Mouse (Mus musculus) spleen, embryonic (tissue): Measurements from ENCODE around the gene Tmem240.
"Not testable (repeated sequence)": the region's sequence is repeated elsewhere in the genome, so short reads cannot be mapped to it uniquely, and the experiment has no call there.

Source experiments
- CTCF ChIA-PET: fragments of 350-600 bp; sonication (Branson Sonifier 250); formaldehyde crosslinking; loops from one replicate; lab custom pipeline; 2022; lab: Charles Lee

The Tmem240 gene

DNA sequence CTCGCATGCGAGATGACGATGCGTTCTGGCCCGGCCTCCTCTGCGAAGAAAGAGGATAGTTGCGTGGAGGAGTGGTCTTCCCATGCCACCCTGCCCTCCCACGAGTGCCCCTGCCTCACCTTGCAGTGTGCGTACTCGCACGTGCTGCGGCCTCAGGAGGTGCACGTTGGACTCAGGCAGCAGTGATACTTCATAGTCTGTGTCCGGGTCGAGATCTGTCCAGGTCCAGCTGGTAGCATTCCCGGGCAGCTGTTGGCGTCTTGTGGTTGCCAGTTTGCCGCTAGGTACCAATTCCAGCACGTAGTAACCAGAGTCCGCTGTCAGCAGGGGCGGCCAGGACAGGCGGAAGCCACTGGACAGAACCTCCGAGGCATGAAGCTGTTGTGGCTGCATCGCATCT is 36.0 kb downstream of the Tmem240 start:
- CTCF ChIA-PET, result interaction anchor here (0.5 kb wide), 1 partner anchor 10 kb away, joined by 35 read pairs; no protein-coding TSS in a partner anchor

DNA sequence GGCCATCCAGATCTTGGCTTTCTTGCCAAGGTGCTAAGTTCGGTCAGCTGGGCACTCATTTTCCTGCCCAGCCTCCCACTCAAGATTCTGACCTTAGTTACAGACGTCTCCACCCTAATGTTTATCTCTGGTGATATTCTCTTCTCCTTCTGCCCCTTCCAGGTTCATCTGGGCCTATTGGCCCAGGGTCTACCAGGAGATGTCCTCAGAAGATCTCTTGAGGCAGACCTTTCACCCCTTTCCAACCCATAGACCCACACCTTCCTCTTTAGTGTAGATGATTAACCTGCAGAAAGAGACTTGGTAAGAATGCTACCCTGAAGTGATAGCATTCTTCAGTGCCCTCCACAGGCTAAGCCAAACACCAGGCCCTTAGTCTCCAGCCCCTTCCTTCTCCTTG is 37.1 kb downstream of the Tmem240 start:
- CTCF ChIA-PET, result no interaction called here

DNA sequence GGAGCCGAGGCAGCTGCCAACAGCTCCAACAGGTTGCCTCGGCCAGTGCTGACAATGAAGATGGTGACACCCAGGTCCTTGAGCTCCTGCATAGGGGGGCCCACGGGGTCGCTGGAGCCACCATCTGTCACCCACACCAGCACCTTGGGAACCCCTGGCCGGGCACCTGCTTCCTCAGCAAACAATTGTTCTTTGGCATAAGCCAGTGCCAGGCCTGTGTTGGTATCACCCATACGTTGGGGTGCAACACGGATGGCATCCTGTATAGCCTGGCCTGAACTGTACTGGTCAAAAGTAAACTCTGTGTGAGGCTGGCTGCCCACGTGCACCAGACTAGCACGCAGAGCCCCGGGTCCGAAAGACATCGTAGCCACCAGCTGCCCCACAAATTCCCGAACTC is 38.2 kb downstream of the Tmem240 start:
- CTCF ChIA-PET, result no interaction called here

DNA sequence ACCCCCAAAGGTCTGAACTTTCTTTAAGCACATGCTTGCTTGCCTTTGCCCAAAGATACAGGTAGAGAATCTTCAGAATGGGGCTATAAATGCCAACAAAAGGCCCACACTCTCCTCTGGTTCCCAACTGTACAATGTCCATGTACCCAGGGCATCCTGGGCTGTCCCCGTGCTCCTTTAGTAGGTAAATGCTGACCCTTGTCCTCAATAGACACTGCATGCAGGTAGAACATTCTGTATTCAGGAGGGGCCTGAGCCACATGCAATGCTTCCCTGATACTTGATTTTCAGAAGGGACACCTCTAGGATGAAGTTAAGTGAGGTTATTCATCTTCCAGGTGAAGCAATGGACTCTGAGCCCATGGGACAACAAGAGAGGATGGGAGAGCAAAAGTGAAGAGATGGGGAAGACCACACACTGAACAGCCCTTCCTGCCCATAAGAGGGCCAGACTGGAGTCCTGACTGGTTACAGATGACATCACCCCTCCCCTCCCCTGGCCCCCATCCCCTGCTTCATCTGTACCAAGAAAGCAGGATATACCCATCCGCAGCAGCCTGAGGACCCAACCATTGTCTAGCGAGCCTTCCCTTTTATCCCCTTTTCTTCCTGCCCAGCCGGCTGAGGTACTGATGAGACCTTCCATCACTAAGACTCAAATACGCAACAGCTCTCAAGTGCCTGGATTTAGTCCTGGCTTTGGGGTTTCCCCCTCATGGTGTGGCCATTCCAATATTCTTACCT is 38.9 kb downstream of the Tmem240 start:
- CTCF ChIA-PET, result no interaction called here

DNA sequence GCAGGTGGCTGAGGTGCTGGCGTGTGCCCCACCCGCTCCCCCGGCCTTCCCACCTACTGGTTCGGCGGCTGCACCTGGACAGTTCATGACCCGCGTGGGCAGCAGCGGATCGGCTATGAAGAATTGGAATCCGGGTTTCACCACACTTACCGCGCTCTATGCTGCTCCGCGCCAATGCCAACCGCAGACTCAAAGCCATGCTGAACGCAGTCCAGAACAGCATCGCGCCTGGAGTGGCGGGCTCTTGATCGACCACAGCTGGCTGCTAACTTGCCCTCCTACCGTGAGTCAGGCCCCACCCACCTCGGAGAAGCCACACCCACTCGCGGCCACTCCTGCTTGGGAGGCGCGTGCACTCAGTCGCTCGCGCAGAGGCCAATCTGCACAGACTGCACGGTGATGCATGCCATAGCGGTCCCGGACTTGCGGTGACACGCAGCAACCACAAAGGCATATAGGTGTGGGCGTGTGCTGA is 39.7 kb downstream of the Tmem240 start, which contains the start of gene Vwa1:
Gene Vwa1 (minus strand): TSS at position 419 of the 475 bp plus-strand sequence.
- CTCF ChIA-PET, result interaction anchor here (0.6 kb wide), 1 partner anchor 10 kb away, joined by 3 read pairs; no protein-coding TSS in a partner anchor

DNA sequence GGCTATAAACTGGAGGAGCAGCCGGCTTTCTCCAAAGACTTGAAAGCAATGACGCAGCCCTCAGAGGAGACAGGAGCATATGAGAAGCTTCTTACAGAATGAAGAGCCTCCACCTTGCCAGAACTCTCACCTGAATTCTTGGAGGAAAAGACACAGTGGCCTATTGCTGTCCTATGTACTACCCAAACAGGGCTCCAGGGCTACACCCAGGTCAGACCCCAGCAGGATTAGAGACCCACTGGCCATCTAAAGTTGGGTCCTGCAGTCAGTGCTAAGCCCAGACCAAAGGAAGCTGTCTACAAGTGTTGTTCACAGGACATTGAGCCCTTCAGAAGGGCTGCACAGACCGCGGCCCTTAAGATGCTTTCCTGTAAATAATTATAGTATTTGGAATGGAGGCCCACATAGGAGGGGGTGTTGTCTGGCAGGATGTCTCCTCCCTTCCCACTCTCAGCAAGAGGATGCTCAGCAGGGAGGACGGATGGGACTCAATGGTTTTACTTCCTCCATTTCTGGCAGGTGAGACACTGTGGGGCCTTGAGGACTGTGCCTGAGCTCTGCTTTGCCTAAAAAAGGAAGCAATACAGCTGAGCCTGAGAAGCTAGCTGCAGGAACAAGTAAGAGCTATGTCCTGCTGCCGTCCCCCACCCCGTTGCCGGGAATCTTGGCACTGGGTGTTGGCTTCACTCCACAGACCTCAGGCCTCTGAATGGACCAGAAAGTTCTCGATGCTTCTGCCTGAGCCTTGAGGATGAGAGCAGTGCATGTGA is 40.6 kb downstream of the Tmem240 start:
- CTCF ChIA-PET, result interaction anchor here (0.6 kb wide), 2 partner anchors 9 kb away, joined by 3 read pairs; no protein-coding TSS in a partner anchor

DNA sequence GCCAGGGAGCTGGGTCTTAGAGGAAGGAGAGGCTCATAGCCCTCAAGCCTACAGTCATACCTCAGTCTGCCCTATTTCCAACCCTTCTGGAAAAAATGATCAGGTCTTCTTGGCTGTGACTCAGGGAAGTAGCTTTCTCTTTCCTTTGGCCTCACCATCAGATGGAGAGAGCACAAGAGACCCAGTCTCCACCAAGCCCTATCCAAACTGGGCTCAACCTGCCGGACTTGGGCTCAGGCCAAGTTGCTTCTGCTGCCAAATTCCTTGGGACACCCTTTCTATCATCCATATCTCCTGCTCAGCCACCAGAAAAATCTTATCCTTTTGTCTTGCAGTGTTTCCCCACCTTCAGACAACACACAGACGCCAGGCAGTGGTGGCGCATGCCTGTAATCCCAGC is 41.3 kb downstream of the Tmem240 start:
- CTCF ChIA-PET, result interaction anchor here (0.6 kb wide), 1 partner anchor 9 kb away, joined by 3 read pairs; no protein-coding TSS in a partner anchor

DNA sequence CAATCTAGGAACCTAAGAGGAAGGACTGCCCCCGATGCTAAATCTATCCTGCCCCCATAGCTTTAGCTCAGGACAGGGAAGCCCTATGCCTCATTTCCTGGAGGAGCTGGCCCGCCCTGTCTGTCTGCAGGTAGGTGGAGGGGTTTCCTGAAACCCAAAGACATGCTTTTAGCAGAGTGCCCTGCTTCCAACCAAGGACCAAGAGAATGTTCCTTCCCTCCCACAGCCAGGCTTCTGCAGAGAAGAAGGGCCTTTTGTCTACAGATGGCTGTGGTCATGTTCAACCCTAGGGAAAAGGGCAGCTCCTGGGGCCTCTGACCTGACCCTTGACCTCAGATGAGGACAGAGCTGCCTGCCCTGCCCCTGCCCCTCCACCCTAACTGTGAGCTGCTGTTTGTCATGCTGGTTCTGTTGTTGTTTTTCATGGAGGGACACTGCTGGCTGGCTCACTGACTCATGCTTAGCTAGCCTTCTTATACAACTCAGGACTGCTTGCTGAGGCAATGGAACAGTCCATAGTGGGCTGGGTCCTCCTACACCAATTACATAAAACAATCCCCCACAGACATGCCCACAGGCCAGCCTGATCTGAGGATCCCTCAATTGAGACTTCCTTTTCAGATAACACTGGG is 42.2 kb downstream of the Tmem240 start:
- CTCF ChIA-PET, result interaction anchor here (0.6 kb wide), 1 partner anchor 26 kb away, joined by 10 read pairs; the partner anchor contains the start of gene Mrpl20

DNA sequence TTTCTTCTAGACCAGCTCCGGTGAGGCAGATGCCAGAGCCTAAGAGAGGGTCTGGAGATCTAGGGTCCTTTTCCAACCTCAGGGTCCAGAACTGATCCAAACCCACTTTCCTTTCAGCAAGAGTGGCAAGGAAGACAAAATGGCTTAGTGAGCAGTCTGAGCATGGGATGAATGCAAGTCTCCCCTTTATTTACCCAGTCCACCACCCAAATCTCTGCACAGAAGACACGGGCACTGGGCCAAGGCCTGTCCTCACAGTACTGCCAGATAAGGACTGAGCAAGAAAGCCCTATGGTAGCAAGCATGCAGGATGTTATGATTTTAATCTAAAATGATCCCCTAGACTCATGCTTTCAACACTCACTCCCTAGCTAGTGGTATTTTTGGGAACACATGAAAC is 43.2 kb downstream of the Tmem240 start:
- CTCF ChIA-PET, result no interaction called here

DNA sequence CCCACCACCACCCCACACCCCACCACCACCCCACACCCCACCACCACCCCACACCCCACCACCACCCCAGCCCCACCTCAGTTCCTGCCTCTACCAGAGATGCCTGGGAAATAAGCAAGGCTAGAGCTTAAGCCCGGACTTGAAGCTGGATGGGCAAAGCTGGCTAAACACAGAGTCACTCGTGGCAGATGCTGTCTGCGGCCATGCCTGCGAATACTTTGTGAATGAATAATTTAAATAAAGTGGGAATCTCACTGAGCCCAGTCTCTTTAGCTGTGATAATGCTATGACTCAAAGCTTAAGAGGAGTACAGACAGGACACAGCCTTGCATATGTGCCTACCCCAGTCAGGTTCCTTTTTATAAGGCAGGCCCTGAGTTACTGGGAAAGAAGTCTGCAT is 44.9 kb downstream of the Tmem240 start:
- CTCF ChIA-PET, result no interaction called here

DNA sequence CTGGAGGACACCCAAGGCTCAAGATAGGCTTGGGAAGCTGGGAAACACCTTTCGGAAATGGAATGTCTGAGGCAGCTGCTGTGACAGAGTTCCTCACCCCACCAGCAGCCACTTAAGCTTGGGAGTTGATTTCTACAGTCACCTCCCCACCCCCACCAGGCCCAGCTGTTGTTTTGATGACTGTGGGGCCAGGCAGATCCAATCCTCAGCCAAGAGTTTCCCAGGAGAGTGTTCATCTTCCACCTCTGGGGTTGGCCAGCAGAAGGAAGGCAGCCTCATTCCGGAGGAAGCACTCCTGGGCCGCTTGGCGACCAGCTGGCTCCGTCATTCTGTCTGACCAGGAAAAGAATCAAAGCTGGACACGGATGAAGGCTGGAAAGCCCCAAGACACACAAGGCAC is 46.3 kb downstream of the Tmem240 start:
- CTCF ChIA-PET, result no interaction called here

DNA sequence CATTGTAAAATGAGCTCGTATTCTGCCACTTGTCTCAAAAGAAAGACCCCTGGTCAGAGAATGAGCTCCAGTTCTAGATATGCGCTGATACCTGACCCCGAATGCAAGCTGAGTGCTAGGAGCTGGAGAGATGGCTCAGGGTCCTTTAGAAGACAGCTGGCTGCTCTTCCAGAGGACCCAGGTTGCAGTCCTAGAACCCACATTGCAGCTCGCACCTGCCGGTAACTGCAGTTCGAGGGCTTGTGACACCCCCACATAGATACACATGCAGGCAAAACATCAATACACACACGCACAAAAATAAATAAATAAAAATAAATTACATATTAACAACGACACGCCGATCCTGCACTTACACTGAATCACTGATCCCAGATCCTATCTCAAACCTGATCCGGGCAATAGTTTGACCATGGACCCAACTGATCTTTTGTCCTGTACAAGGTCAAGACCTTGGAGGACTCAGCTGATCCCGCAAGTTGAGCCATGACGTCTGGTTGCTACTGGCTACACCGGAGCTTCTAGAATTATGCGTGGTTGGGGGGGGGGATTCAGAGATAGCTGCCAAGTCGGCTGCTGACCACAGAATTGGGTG is 49.0 kb downstream of the Tmem240 start:
- CTCF ChIA-PET, result interaction anchor here (0.6 to 0.7 kb wide), 2 partner anchors 9 to 113 kb away, joined by 3 to 4 read pairs; partner anchors contain the start of gene Vwa1

DNA sequence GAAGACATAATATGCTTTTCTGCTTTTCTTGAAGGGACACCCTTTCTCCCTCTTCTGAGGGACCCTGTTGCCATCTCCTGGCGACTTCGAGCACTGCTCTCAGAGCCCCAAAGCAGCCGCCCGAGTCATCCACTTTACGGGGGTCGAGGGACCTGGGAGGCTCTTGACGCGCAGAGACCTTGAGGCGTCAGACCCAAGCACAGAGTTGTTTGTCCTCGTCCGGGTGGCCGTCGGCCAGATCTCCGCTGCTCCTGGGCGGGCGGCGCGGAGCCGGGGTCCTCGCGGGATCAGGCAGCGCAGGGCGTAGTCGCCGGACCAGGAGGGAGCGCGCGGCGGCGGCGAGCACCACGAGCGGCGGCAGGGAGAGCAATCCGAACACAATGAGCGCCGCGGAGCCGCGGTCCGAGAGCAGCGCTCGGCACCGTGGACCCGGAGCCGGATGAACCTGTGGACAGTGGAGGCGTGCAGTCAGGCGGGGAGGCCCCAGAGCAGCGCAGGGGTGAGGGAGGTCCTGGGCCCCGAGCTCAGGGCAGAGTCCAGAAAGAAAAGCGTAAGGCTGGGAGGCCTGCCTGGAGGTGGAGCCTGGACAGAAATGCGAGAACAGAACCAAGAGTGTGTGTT is 49.6 kb downstream of the Tmem240 start:
- CTCF ChIA-PET, result interaction anchor here (0.6 to 1.1 kb wide), 3 partner anchors 10 to 114 kb away, joined by 3 to 4 read pairs (median 3); partner anchors contain the start of gene Vwa1

DNA sequence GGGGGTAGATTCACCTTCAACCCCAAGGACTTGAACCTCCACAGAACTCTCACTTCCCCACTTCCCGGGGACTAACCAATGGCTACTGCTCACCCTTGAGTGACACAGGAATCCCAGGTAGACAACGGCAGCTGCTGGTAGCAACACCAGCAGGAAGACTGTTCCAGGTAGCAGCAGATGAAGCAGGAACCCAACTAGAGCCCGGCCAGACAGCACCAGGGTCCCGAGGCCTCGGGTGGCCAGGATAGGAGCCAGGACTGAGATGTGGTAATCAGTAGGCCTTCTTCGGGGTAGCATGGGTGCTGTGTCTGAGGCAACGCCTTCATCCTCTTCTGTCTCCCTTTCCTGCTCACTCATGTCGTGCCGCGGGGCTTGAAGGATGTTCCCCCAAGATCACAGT is 50.6 kb downstream of the Tmem240 start:
- CTCF ChIA-PET, result interaction anchor here (0.6 to 1.1 kb wide), 2 partner anchors 62 to 140 kb away, joined by 3 to 9 read pairs; partner anchors contain the start of gene Gm10563

DNA sequence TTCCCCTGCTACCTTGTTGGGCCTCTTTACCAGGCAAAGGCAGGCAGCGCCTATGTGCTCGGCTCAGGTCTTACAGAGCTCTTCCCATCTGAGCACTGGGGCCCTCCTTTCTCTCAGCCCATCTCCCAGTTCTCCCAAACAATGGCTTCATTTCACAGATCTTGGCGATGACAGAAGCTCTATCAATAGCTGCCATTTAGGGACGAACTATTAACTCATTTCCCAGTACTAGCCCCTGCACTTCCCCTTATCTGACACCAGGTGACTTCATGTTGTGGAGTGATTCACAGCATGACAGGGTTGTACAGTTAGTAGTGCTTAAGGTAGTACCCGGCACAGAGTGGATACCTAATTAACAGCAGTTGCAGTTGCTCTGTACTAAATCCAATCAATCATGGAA is 51.2 kb downstream of the Tmem240 start, which contains the start of gene Tmem88b:
Gene Tmem88b (minus strand): TSS at position 56 of the 400 bp plus-strand sequence.
- CTCF ChIA-PET, result interaction anchor here (0.5 kb wide), 1 partner anchor 68 kb away, joined by 4 read pairs; no protein-coding TSS in a partner anchor

DNA sequence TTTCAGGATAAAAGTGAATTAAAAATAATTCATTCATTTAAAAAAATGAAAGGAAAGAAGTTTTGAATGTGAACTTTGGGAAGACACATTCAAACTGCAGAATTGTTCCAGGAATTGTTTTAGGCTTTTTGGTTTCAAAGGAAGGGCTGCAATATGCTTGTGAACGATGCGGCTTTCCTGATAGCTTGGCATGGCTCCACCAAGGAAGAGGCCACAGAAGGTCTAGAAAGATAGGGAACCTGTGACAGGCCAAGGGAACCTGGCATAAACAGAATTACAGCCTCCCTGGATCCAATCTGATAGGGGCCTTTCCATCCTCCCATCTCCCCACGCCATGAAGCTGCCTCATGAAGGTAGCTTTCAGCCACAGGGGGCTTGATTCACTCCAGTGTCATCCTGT is 53.7 kb downstream of the Tmem240 start:
- CTCF ChIA-PET, result no interaction called here

DNA sequence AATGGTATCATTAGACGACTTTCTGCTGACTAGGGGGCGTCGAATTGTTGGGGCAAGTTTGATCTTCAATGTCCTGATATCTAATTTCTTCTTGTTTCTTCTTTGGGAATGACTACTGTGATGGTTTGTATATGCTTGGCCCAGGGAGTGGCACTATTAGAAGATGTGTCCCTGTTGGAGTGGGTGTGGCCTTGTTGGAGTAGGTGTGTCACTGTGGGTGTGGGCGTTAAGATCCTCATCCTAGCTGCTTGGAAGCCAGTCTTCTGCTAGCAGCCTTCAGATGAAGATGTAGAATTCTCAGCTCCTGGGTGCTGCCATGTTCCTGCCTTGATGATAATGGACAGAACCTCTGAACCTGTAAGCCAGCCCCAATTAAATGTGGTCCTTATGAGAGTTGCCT is 54.2 kb downstream of the Tmem240 start:
- CTCF ChIA-PET, result not testable (repeated sequence)

DNA sequence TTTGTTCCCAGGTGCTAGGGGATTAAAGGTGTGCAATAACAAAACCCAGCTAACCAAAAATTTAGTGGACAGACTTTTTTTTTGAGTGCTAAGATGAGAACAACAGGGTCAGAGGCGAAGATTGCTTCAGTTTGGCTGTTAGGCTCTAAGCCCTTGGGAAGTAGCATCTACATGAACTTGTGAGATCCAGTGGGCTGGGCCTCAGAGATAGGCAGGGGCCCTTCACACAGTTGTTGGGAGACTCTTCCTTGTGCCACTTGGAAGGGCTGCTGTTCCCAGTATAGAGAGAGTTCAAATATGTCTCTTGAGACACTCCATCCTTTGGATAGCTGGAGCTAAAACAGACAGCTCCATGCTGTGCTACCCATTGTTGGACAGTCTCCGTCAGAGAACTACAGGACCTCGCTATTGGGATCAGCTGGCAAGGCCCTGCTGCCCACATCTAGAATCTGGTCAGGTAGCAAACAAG is 55.5 kb downstream of the Tmem240 start, which contains the start of gene Ankrd65:
Gene Ankrd65 (plus strand): TSS at position 419 of the 469 bp plus-strand sequence.
- CTCF ChIA-PET, result no interaction called here
